In genomic region chr14:78747454-78747853, GRCm38 (mm10) we compare ENCODE assay signal across 15 mouse cellular contexts.
"Had no signal": no experiment of that assay in that cellular context is flagged by ENCODE, and none has a peak within 500 bp of the region (broad histone marks: within the 10 kb centered on the region; RNA-seq: fewer than 3 reads in every experiment).

No protein-coding gene starts in this region.

- H3K4me1 ChIP-seq: neural tube, embryonic 12.5 days; neural tube, embryonic 13.5 days; neural tube, embryonic 15.5 days; stomach, embryonic 15.5 days had no signal

- H3K4me3 ChIP-seq: neural tube, embryonic 12.5 days; neural tube, embryonic 13.5 days; neural tube, embryonic 15.5 days; stomach, embryonic 15.5 days had no signal

- H3K9me3 ChIP-seq: neural tube, embryonic 12.5 days; neural tube, embryonic 13.5 days; neural tube, embryonic 15.5 days; stomach, embryonic 15.5 days had no signal

- H3K27me3 ChIP-seq: neural tube, embryonic 12.5 days; neural tube, embryonic 13.5 days; neural tube, embryonic 15.5 days; stomach, embryonic 15.5 days had no signal

- DNase-seq: retina, postnatal 1 day; right cerebral cortex, adult 18-20 months; right cerebral cortex, postnatal 14 days; right cerebral cortex, postnatal 25 days; right cerebral cortex, postnatal 4 days; spleen, adult 18-20 months; thymus, adult 18-20 months; thymus, adult 2 months; thymus, postnatal 14 days; thymus, postnatal 25 days had no signal

- H3K4me2 ChIP-seq: neural tube, embryonic 12.5 days; neural tube, embryonic 13.5 days; neural tube, embryonic 15.5 days; stomach, embryonic 15.5 days had no signal

- H3K27ac ChIP-seq: neural tube, embryonic 12.5 days; neural tube, embryonic 13.5 days; neural tube, embryonic 15.5 days; stomach, embryonic 15.5 days; stomach, postnatal 0 days had no signal

- H3K9ac ChIP-seq: neural tube, embryonic 12.5 days; neural tube, embryonic 13.5 days; neural tube, embryonic 15.5 days; stomach, embryonic 15.5 days had no signal

- H3K36me3 ChIP-seq: neural tube, embryonic 12.5 days; neural tube, embryonic 13.5 days; neural tube, embryonic 15.5 days; stomach, embryonic 15.5 days had no signal
